Mouse (Mus musculus) intestine, embryonic 15.5 days (tissue): Measurements from ENCODE around the gene Ackr4. TPM values are rescaled to one million over a fixed set of nuclear protein-coding genes. Genes with fewer than 3 reads are reported as not detected.

ENCODE experiments used
- ATAC-seq: fragments of 200-750 bp; cut with Nextera tagmentation; 2 replicates; pipeline ENCODE4 v1.8.0; 2017; ENCODE audit warnings: moderate TSS enrichment, moderate library complexity
- H3K27ac ChIP-seq: fragments of 300-500 bp; sonication (generic); 2 replicates; pipeline ENCODE4 v1.5.1; 2015; ENCODE audit warnings: mild to moderate bottlenecking, inconsistent platforms
- H3K27me3 ChIP-seq: fragments of 300-500 bp; sonication (generic); replicated peaks from 2 replicates; pipeline ENCODE4 v1.6.1; 2015; ENCODE audit warnings: inconsistent platforms
- H3K36me3 ChIP-seq: fragments of 300-500 bp; sonication (generic); 2 replicates; pipeline ENCODE4 v1.6.1; 2015; ENCODE audit warnings: inconsistent platforms
- H3K4me1 ChIP-seq: fragments of 300-500 bp; sonication (generic); replicated peaks from 2 replicates; pipeline ENCODE4 v1.6.1; 2015; ENCODE audit warnings: inconsistent platforms
- H3K4me2 ChIP-seq: fragments of 300-500 bp; sonication (generic); replicated peaks from 2 replicates; pipeline ENCODE4 v1.6.1; 2015; ENCODE audit warnings: mild to moderate bottlenecking, inconsistent platforms
- H3K4me3 ChIP-seq: fragments of 300-500 bp; sonication (generic); replicated peaks from 2 replicates; pipeline ENCODE4 v1.5.1; 2015; ENCODE audit warnings: inconsistent platforms
- H3K9ac ChIP-seq: fragments of 300-500 bp; sonication (generic); 2 replicates; pipeline ENCODE4 v1.6.1; 2015; ENCODE audit warnings: inconsistent platforms
- H3K9me3 ChIP-seq: fragments of 300-500 bp; sonication (generic); 2 replicates; pipeline ENCODE4 v1.6.1; 2016; ENCODE audit warnings: inconsistent platforms
- WGBS: fragments of 180-500 bp; shearing (Covaris S2); methylation state at CpG from one replicate; pipeline ENCODE4 v1.1.7; 2015; 5-methylcytosine and 5-hydroxymethylcytosine counted together
- polyA plus RNA-seq: library from polyadenylated mRNA; unstranded; fragments of >200 nt; fragmentation: Nextera tagmentation; extraction: Ambion mirVana; gene quantifications from 2 replicates; pipeline ENCODE4 v1.2.1, GENCODE M21; 2015

Ackr4 gene
- polyA plus RNA-seq = 4.3 TPM in 2 replicates

DNA sequence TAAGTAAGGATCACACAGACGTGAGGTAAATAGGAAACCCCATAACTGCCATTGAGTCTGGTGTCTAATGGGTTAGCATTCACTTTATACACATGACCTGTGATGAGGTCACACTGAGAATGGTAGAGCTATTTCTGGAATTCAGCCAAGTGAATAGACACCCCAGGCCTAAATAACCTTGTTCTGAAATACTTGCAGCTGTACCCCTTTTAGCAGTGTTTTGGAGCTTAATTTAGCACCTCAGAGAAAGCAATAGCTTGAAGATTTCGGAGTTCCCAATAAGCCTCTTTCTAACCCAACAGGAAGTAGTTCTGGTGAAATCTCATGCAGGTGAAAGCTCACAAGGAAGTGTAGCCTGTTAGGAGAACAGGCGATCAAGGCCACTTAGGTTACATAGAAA, at the start of gene Ackr4:
Gene Ackr4, minus strand, starts transcription at position 101 of the 400 bp plus-strand sequence.
- no peak for ATAC-seq
- Histone ChIP-seq H3K9me3 (no peaks in the 10 kb centered on the region), H3K4me3 (no peak within 1 kb of the TSS), H3K4me2 (no peak within 1 kb of the TSS), H3K27me3 (no peaks in the 10 kb centered on the region), H3K9ac (no peak within 1 kb of the TSS), H3K4me1 (peaks cover 6% of the 10 kb centered on the region; the same call in 1 of the 2 replicates), H3K36me3 (no peaks in the 10 kb centered on the region), H3K27ac (no peak within 1 kb of the TSS)
- WGBS = 88% methylated on average over 3 of the region's 3 CpGs

DNA sequence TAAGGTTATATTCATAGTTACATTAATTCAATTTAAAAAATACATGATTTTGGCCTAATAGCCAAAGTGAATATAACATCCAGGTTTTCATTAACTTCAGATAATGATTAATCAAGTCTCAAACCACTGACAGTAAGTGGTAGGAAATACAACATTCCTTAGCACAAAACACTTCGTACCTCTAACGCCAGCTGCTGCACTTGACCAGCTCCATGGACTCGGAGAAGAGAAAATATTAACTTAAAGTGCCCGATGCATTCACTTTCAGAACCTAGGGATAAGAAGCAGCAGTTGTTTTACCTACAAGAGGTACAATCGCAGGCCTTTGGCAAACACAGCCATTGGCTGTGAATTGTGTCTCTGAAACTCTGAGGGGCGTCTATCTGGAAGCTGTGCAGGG, 45.6 kb upstream of the Ackr4 start:
- no peak for ATAC-seq
- no peak overlapping the region for H3K4me2 ChIP-seq
- 90% methylated on average over 6 of the region's 6 CpGs for WGBS
- no peak overlapping the region for H3K4me3 ChIP-seq
- H3K27ac ChIP-seq = no peak overlapping the region
- no peaks in the 10 kb centered on the region for H3K27me3 ChIP-seq
- H3K4me1 ChIP-seq = no peaks in the 10 kb centered on the region
- H3K9me3 ChIP-seq = no peaks in the 10 kb centered on the region
- H3K9ac ChIP-seq = no peak overlapping the region
- peaks cover 9% of the 10 kb centered on the region; the same call in 1 of the 2 replicates for H3K36me3 ChIP-seq

DNA sequence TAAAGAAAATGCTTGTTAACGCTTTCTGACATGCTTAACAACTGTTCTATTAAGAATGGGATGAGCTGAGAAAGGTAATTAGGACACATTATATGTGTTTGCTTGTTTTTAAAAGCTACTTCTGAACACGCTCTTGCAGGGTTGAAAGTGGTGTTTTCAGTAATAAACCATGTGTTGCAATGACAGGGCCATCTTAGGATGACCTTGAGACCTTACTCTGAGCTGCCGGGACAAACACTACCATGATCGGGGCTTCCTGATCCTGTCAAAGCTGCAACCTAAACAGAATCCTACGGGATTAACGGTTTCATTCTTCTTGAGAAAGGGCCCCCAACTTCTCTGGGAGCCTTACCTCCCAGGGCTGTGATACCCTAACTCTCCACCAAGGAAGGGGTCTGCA, 44.9 kb upstream of the Ackr4 start:
- Histone ChIP-seq H3K9me3 (no peaks in the 10 kb centered on the region), H3K4me2 (no peak overlapping the region), H3K27me3 (no peaks in the 10 kb centered on the region), H3K4me3 (no peak overlapping the region), H3K36me3 (peaks cover 14% of the 10 kb centered on the region; the same call in 1 of the 2 replicates), H3K4me1 (no peaks in the 10 kb centered on the region), H3K9ac (no peak overlapping the region), H3K27ac (no peak overlapping the region)
- no peak for ATAC-seq
- 86% methylated on average over 6 of the region's 6 CpGs for WGBS

DNA sequence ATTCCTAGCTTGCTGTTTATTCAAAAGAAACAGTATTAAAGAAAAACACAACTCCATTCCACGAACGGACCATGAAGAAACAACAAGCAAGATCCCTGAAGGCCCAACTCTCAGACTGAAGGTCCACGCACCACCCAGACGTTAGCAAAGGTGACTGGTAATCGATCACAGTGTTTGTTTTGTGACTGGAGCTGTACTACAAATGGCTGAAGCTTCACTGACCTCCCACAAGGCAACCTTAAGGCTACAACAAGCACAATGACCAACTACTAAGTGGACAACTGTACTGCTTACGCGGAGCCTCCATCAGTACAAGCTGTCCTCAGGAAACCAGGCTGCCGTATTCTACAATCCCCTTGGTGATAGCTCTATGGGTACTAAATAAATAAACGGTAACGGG, 43.3 kb upstream of the Ackr4 start:
- 90% methylated on average over 10 of the region's 10 CpGs for WGBS
- Histone ChIP-seq H3K36me3 (peaks cover 18% of the 10 kb centered on the region; the same call in 1 of the 2 replicates), H3K4me1 (no peaks in the 10 kb centered on the region), H3K4me3 (no peak overlapping the region), H3K27ac (no peak overlapping the region), H3K9ac (no peak overlapping the region), H3K4me2 (no peak overlapping the region), H3K9me3 (no peaks in the 10 kb centered on the region), H3K27me3 (no peaks in the 10 kb centered on the region)
- ATAC-seq = no peak

DNA sequence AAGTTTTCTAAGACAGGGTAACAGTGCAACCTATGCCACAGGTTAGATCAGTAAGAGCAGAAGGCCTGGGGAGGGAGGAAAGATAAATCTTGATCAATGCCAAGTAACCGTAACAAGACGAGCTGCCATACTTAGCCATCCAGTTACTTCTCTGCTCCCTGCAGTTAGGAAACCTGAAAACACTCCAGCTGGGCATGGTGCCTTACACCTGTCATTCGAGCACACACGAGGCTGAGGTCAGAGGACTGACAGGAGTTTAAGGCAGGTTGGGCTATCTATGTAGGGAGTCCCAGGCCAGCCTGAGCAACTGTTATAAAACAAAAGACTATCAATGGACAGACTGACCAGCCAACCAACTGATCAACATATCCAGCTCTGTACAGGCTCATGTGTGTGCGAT, 39.2 kb upstream of the Ackr4 start:
- H3K9ac ChIP-seq = no peak overlapping the region
- no peaks in the 10 kb centered on the region for H3K27me3 ChIP-seq
- no peaks in the 10 kb centered on the region for H3K9me3 ChIP-seq
- no peak overlapping the region for H3K27ac ChIP-seq
- H3K36me3 ChIP-seq = peaks cover 20% of the 10 kb centered on the region; the same call in 1 of the 2 replicates
- H3K4me3 ChIP-seq = no peak overlapping the region
- ATAC-seq = no peak
- no peak overlapping the region for H3K4me2 ChIP-seq
- WGBS = 93% methylated on average over 5 of the region's 5 CpGs
- no peaks in the 10 kb centered on the region for H3K4me1 ChIP-seq

DNA sequence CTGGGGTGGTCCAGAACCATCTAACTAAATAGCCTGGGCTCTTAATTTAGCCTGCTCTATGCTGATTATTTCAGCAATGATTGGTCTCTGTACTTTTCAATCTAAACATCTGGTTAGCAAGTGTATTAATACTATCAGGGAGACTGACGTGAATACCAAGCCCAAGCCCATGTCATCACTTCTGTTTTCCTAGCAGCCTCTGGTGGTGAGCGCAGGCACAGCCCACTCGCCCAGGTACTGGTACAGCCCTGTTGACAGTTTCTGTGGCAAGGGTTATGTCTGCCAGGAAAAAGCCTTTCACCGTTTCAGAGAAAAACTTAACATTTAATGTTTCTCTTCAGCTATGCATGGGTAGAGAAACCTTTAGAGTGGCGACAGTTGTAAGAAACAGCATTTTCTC, 37.5 kb upstream of the Ackr4 start:
- peaks cover 27% of the 10 kb centered on the region for H3K36me3 ChIP-seq
- H3K4me3 ChIP-seq = no peak overlapping the region
- 87% methylated on average over 5 of the region's 5 CpGs for WGBS

DNA sequence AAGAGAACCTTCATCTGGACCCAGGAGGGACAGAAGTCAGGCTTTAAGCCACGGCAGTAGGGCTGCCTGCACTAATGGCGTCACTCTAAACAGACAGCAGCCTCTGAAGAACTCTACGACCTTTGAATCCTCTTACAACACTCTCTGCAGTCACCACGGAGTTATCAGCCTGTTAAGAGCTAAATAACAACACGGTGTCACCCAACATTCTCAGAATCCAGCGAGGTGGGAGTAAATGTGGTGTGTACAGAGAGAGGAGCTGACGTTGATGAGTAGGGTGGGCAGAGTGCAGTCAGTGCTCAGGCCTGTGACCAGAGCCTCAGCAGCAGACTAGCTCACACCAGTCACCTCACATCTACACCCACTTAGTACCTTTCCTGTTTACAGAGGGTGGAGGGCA, 34.4 kb upstream of the Ackr4 start:
- H3K4me1 ChIP-seq = no peaks in the 10 kb centered on the region
- H3K27ac ChIP-seq = no peak overlapping the region
- H3K36me3 ChIP-seq = peaks cover 27% of the 10 kb centered on the region
- no peak overlapping the region for H3K4me2 ChIP-seq
- no peaks in the 10 kb centered on the region for H3K9me3 ChIP-seq
- H3K4me3 ChIP-seq = no peak overlapping the region
- H3K9ac ChIP-seq = no peak overlapping the region
- ATAC-seq = no peak
- 75% methylated on average over 7 of the region's 7 CpGs for WGBS
- H3K27me3 ChIP-seq = no peaks in the 10 kb centered on the region

More for the DNA sequence above, 37.5 kb upstream of the Ackr4 start:
- Histone ChIP-seq H3K4me2 (no peak overlapping the region), H3K27ac (no peak overlapping the region), H3K27me3 (no peaks in the 10 kb centered on the region), H3K9ac (no peak overlapping the region), H3K9me3 (no peaks in the 10 kb centered on the region), H3K4me1 (no peaks in the 10 kb centered on the region)
- ATAC-seq = no peak

DNA sequence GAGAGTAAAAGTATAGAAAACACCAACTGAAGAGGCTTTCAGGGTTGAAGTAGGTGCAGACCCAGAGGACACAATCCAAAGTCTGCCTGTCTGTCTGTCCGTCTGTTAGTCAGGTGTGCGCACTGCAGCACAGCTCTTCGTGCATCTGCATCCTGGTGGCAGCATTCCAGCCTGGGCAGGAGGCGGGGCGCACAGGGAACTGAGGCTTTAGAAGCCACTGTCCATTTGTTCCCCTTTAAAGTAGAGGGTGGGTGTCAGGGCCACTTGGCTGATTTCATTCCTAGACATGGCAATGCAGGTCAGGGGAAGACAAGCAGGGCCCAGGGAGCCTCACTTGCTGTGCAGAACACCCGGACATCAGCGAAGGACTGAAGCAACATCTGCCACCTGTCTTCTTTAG, 30.6 kb upstream of the Ackr4 start:
- 94% methylated on average over 7 of the region's 7 CpGs for WGBS
- H3K36me3 ChIP-seq = peaks cover 37% of the 10 kb centered on the region
- ATAC-seq = no peak

DNA sequence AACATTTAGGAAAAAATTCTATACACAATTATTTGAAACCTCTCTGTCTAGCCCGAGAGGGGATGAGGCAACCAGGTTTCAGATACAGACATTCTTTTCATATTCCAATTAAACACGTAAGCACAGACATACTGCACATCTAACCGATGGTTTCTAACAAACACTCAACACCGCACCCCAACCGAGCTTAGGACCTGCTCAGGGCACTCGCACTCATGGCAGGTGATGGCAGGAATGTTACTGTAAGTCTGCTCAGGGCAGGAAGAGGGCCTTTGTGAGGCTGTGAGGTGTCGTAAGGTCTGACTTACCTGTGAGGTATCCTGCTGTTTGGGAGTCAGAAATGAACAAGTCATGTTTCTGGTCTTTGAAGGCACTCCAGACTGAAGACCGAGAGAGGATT, 29.8 kb upstream of the Ackr4 start:
- no peak for ATAC-seq
- no peaks in the 10 kb centered on the region for H3K27me3 ChIP-seq
- H3K36me3 ChIP-seq = peaks cover 40% of the 10 kb centered on the region
- no peaks in the 10 kb centered on the region for H3K9me3 ChIP-seq
- WGBS = 98% methylated on average over 8 of the region's 8 CpGs
- no peaks in the 10 kb centered on the region for H3K4me1 ChIP-seq
- H3K27ac ChIP-seq = no peak overlapping the region
- no peak overlapping the region for H3K4me3 ChIP-seq
- H3K9ac ChIP-seq = no peak overlapping the region
- no peak overlapping the region for H3K4me2 ChIP-seq

More for the DNA sequence above, 30.6 kb upstream of the Ackr4 start:
- H3K27me3 ChIP-seq = no peaks in the 10 kb centered on the region
- no peaks in the 10 kb centered on the region for H3K4me1 ChIP-seq
- H3K9me3 ChIP-seq = no peaks in the 10 kb centered on the region
- H3K4me2 ChIP-seq = no peak overlapping the region
- H3K4me3 ChIP-seq = no peak overlapping the region
- H3K27ac ChIP-seq = no peak overlapping the region
- no peak overlapping the region for H3K9ac ChIP-seq

DNA sequence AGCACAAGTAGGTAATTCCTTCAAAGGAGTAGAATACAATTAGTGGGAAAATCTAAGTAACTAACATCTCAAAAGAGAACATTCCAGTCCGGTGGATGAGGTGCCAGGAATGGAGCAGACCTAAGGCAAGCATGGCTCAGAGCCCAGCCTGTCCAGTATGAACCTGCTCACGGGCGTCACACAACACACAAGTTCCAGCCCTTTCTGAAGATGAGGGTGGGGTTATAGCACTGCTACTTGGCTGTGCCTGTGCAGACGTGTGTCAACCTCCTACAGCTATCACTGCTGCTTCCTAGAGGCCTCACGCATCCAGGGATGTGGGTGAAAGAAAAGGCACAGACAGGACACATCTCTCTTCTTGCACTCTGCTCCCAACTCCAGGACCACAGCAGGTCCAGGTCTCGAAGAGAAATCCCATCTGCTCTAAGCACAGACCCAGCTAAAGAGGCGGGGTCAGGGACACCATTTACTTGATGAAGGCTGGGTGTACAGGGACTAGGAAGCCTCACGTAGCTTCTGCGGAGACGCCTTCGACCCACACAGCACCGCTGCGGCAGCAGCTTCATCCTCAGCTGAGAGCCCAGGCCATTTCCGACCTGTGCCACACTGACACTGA, 28.5 kb upstream of the Ackr4 start:
- ATAC-seq = no peak
- no peak overlapping the region for H3K27ac ChIP-seq
- no peaks in the 10 kb centered on the region for H3K9me3 ChIP-seq
- no peaks in the 10 kb centered on the region for H3K27me3 ChIP-seq
- no peaks in the 10 kb centered on the region for H3K4me1 ChIP-seq
- WGBS = 95% methylated on average over 14 of the region's 14 CpGs
- H3K4me2 ChIP-seq = no peak overlapping the region
- H3K4me3 ChIP-seq = no peak overlapping the region
- H3K9ac ChIP-seq = no peak overlapping the region
- peaks cover 43% of the 10 kb centered on the region for H3K36me3 ChIP-seq

DNA sequence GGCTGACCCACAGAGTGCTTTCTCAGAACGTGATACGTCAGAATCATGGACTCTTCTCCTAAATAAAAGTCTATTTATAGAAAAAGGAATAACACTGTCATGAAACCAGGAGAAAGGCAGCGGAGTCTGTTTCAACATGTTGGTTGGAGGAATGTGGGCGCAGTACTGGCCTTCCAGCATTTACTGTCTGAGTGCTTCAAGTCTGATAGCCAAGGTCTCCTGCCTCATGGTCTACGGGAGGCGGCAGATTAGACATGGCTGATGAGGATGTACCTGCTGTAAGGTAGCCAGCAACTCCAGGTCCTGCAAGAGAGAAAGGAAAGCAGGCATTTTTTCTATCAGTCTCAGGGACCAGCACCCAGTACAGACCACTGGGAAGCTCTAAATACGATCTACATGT, 25.4 kb upstream of the Ackr4 start:
- Histone ChIP-seq H3K27me3 (no peaks in the 10 kb centered on the region), H3K4me2 (no peak overlapping the region), H3K9ac (no peak overlapping the region), H3K4me1 (no peaks in the 10 kb centered on the region), H3K27ac (no peak overlapping the region), H3K9me3 (no peaks in the 10 kb centered on the region), H3K4me3 (no peak overlapping the region), H3K36me3 (peaks cover 27% of the 10 kb centered on the region)
- no peak for ATAC-seq
- 87% methylated on average over 7 of the region's 7 CpGs for WGBS

DNA sequence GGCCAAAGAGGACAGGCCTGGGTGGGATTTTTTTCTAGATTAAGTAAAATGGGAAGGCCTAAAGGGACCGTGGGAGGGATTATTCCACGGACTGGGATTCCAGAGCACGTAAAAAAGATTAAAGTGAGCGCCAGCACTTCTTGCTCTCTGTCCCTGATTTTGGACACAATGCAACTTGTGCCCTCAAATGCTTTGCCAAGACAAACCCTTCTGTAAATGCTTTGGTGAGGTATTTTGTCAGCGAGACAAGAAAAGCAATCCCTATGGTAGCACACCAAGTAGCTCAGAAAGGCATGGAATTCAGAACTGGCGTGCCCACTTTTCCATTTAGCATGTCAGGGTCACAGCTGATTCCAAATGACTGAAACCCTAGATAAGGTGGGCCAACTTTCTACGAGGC, 22.2 kb upstream of the Ackr4 start:
- H3K27me3 ChIP-seq = no peaks in the 10 kb centered on the region
- no peak for ATAC-seq
- H3K36me3 ChIP-seq = peaks cover 16% of the 10 kb centered on the region
- 94% methylated on average over 7 of the region's 7 CpGs for WGBS
- H3K9ac ChIP-seq = no peak overlapping the region
- H3K9me3 ChIP-seq = no peaks in the 10 kb centered on the region
- H3K4me1 ChIP-seq = no peaks in the 10 kb centered on the region
- H3K4me3 ChIP-seq = no peak overlapping the region
- H3K4me2 ChIP-seq = no peak overlapping the region
- H3K27ac ChIP-seq = no peak overlapping the region

DNA sequence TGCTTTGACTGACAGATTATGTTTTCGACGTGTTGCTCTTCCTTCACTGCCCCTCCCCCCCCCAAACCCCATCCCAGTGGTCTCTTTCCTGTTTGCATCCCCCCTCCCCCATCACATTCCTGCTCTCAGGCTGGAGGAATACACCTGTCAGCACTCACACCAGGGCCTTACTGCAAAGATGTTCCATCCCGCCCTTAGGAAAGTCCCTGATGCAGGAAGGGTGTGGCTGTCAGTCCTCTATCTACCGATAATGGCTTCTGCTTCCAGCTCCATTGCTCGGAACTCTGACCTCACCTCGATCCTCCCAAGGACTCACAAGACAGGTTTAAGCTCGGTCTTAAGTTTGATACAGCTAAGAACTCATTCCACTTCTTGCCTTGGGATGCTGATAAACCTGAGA, 19.9 kb upstream of the Ackr4 start:
- H3K27ac ChIP-seq = no peak overlapping the region
- no peaks in the 10 kb centered on the region for H3K9me3 ChIP-seq
- peaks cover 6% of the 10 kb centered on the region for H3K36me3 ChIP-seq
- no peak for ATAC-seq
- WGBS = 68% methylated on average over 7 of the region's 7 CpGs
- no peak overlapping the region for H3K9ac ChIP-seq
- no peaks in the 10 kb centered on the region for H3K27me3 ChIP-seq
- no peak overlapping the region for H3K4me3 ChIP-seq
- no peak overlapping the region for H3K4me2 ChIP-seq
- no peaks in the 10 kb centered on the region for H3K4me1 ChIP-seq
